Mouse (Mus musculus) MN1 (cell line): Measurements from ENCODE around the gene Cyb561d1.
A peak's percentile ranks its signal among the peaks of the same experiment; 100 is the strongest.

Experiments
- DNase-seq: peaks from one replicate; pipeline ENCODE4 v3.0.0-alpha.2; 2016; ENCODE audit warnings: low spot score

The Cyb561d1 gene

GRCm38 (mm10) chr3:108166486-108167211 is 34.4 kb downstream of the Cyb561d1 start:
- peak; percentile 88 for DNase-seq

DNA sequence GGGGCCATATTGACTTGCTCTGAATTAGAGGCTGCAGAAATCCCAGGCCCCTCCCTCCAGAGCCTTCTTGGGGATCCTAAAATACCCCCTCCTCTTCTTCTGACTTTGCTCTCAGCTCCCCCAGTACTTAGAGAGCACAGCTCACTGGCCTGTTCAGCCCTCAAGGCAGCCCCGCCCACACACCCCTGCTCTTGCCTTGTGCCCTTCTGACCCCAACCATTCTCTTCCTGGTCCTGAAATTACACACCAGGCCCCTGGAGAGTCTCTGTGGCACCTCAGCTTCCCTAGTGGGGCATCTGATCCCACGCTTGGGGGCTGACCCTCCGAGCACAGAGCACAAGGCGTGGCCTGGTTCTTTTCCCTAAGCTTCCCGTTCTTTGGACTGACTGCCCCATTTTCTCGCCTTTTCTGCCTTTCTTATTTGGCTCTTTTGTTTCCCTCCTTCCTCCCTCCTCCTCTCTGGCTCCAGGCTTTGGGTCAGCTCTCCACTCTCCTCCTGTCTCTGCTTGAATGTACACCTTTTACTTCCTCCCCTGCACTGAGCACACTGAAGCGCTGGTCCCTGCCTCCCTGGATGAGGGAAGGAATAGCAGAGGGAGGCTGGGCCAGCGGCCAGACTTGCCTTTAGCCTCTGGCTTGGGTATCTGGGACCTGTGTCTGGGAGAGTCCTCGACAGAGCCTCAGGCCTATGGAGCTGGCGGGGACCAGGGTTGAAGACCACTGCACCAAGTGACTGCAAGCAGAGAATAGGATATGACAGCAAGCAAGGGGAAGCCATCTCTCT is 35.3 kb downstream of the Cyb561d1 start:
- DNase-seq: peak; percentile 60

DNA sequence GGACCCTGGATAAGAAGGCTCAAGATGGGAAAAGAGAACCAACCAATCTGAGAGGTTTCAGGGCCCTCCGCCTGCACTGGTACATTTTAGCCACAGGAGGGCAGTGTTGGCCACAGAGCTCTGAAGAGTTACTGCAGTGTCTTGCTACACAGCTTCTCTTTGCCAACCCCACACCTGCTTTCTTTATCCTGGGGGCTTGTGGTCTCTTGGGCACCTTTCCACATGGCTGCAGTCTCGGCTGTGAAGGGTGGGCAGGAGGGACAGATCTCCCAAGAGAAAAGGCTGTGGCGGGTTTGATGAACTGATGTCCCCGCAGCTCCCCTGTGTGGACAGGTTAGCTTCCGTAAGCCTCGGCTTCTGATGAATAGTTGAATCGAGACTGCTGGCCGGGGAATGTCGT is 36.2 kb downstream of the Cyb561d1 start:
- DNase-seq: peak; percentile 87

DNA sequence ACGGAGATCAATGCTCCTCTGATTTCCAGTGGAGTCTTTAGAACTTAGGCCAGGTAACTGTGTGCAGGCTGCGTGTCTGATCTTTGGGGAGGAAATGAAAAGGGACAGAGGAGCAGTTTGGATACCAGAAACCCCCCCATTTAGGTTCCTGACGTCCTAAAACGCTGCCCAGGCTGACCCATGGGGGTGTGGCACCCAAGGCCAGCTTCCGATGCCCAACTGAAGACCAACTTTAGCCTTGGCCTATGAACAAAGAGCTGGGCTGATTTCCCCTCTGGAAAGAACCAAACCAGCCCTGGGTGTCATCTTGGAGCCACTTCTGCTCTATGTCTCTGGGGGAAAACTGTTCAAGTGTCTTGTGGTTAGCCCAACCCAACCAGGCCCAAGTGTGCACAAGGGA is 36.9 kb downstream of the Cyb561d1 start:
- DNase-seq: no peak

GRCm38 (mm10) chr3:108158383-108159037 is 42.5 kb downstream of the Cyb561d1 start:
- no peak for DNase-seq

DNA sequence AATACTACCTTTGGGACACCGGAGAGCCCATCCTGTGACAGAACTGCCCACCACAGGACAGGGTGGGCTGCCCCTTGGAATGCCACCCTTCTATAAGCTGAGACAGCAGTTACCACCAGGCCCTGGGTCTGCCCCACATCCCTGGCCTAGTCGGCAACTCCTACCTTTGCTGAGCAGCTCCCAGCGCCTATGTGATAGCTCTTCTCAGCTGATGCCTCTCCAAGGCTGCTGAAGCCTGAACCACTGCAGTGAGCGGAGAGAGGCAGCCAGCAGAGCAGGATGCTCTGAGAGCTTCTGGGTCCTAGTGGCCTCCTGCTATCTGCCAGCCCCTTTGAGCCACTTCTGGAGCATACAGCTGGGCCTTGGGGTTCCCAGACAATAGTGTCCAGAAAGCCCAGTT is 46.4 kb downstream of the Cyb561d1 start, which contains the start of gene Gpr61:
Gpr61 (minus strand) TSS at position 227 of the 400 bp plus-strand sequence.
- no peak for DNase-seq

DNA sequence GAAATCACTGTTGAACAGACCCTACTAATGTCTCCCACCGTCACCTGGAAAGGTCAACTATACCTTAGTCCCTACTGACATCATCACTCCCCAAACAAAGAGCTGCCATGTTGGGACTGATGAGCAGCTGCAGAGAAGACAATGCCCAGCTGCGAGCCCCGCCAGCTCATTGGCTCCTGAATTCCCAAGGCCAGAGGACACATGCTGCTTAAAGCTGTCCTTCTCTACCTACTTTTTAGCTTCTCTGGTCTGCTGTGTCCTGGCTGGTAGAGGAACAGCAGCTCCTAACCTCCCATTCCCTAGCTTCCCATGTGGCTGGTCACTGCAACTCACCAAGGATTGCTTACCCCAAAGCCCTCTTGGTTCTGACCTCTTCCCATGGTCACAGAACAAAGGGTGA is 48.7 kb downstream of the Cyb561d1 start:
- no peak for DNase-seq

GRCm38 (mm10) chr3:108147386-108148235 is 53.4 kb downstream of the Cyb561d1 start:
- peak; percentile 90 for DNase-seq

DNA sequence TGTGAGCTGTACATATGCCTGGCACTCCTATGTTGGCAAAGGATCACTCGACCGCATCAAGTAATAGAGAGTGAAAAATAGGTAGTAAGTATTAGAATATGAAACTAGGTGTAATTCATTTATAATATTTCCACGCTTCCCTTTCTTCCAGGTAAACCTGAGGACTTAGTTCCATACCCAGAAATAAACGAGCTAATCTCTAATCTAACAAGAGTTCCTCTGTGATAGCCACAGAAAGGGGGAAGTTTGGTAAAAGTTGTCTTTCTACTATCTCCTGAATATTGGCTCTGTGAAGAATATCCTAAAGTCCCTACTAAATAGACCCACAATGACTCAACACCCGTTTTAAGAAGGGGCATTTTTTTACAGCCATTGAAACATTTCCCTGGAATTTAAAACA is 54.3 kb downstream of the Cyb561d1 start:
- no peak for DNase-seq
